In genomic region chr13:74112593-74112992, GRCm38 (mm10) we compare ENCODE assay signal across 16 mouse cellular contexts. TPM values are rescaled to one million over a fixed set of nuclear protein-coding genes. Genes with fewer than 3 reads are reported as not detected.
"Had no signal": no experiment of that assay in that cellular context is flagged by ENCODE, and none has a peak within 500 bp of the region (broad histone marks: within the 10 kb centered on the region; RNA-seq: fewer than 3 reads in every experiment).

No protein-coding gene starts in this region.

- H3K27me3 ChIP-seq: limb, embryonic 12.5 days; lung, embryonic 15.5 days; midbrain, embryonic 15.5 days; neural tube, embryonic 12.5 days had no signal

- H3K9me3 ChIP-seq: limb, embryonic 12.5 days; liver, embryonic 13.5 days; lung, embryonic 15.5 days; midbrain, embryonic 15.5 days; neural tube, embryonic 12.5 days had no signal

- H3K36me3 ChIP-seq: limb, embryonic 12.5 days; liver, embryonic 13.5 days; lung, embryonic 15.5 days; midbrain, embryonic 15.5 days; neural tube, embryonic 12.5 days had no signal

- H3K9ac ChIP-seq: limb, embryonic 12.5 days; liver, embryonic 13.5 days; liver, postnatal 0 days; lung, embryonic 15.5 days; midbrain, embryonic 15.5 days; neural tube, embryonic 12.5 days had no signal

- H3K27ac ChIP-seq: limb, embryonic 12.5 days; liver, embryonic 13.5 days; lung, embryonic 15.5 days; macrophage; midbrain, embryonic 15.5 days; neural tube, embryonic 12.5 days had no signal

- H3K4me1 ChIP-seq: limb, embryonic 12.5 days; liver, embryonic 13.5 days; megakaryocyte, embryonic 14.5 days; midbrain, embryonic 15.5 days; neural tube, embryonic 12.5 days had no signal

- DNase-seq: kidney, adult 8-10 months; liver; liver, embryonic 13.5 days; liver, postnatal 0 days; lung, postnatal 14 days; thymus, adult 18-20 months; thymus, postnatal 14 days had no signal

- H3K4me3 ChIP-seq: limb, embryonic 12.5 days; liver, embryonic 13.5 days; lung, embryonic 15.5 days; megakaryocyte, embryonic 14.5 days; midbrain, embryonic 15.5 days; neural tube, embryonic 12.5 days had no signal

- H3K4me2 ChIP-seq: limb, embryonic 12.5 days; liver, embryonic 13.5 days; lung, embryonic 15.5 days; midbrain, embryonic 11.5 days; midbrain, embryonic 15.5 days; neural tube, embryonic 12.5 days had no signal

- ATAC-seq: liver, postnatal 0 days; midbrain, embryonic 15.5 days had no signal

RNA-seq across cellular contexts. Expression of gene Slc9a3, which starts 8.7 kb away (rescaled TPM):
- total RNA-seq: monocyte, adult 5-6 weeks; neutrophil, adult 5-6 weeks had no signal
- polyA plus RNA-seq: limb, embryonic 12.5 days; liver, embryonic 13.5 days; liver, postnatal 0 days; lung, embryonic 15.5 days; macrophage had no signal
